Mouse (Mus musculus) bone marrow, adult 2 months (tissue): ENCODE measurements around the gene Btg1. TPM values are rescaled to one million over a fixed set of nuclear protein-coding genes. Genes with fewer than 3 reads are reported as not detected.

Source experiments
- H3K27ac ChIP-seq: fragments of 200-500 bp; 2 replicates; pipeline ENCODE4 v1.5.1; 2012; ENCODE audit warnings: low read depth, mild to moderate bottlenecking, control low read depth, inconsistent platforms, low read length; ENCODE audit not compliant: control insufficient read depth, poor library complexity, insufficient read depth
- H3K4me1 ChIP-seq: fragments of 200-500 bp; 2 replicates; pipeline ENCODE4 v1.6.1; 2011; ENCODE audit warnings: low read length; ENCODE audit not compliant: control insufficient read depth, insufficient read depth
- H3K4me3 ChIP-seq: fragments of 200-500 bp; replicated peaks from 2 replicates; pipeline ENCODE3; 2011; ENCODE audit warnings: mild to moderate bottlenecking, low read depth, low read length, control low read depth; ENCODE audit not compliant: control insufficient read depth
- CTCF ChIP-seq: fragments of 200-500 bp; IDR thresholded peaks from 2 replicates; pipeline ENCODE4 v1.5.1; 2011; ENCODE audit warnings: low read length, control low read depth; ENCODE audit not compliant: control insufficient read depth, insufficient read depth
- POLR2A ChIP-seq: fragments of 200-500 bp; IDR thresholded peaks from 2 replicates; pipeline ENCODE4 v1.6.1; 2011; ENCODE audit warnings: low read depth, mild to moderate bottlenecking, control low read depth, low read length, borderline replicate concordance; ENCODE audit not compliant: control insufficient read depth
- WGBS: fragments of 180-500 bp; shearing (Covaris S2); methylation state at CpG from one replicate; pipeline ENCODE4 v1.1.7; 2018; 5-methylcytosine and 5-hydroxymethylcytosine counted together
- polyA plus RNA-seq: library from polyadenylated mRNA; stranded (reverse); fragments of >200 nt; gene quantifications from 2 replicates; pipeline ENCODE4 v1.2.4, GENCODE M21; 2011; ENCODE audit warnings: low replicate concordance; ENCODE audit not compliant: missing spikeins, insufficient read depth, insufficient read length

Btg1 gene
- polyA plus RNA-seq, result 26.4 and 43.6 TPM in 2 replicates

GRCm38 (mm10) chr10:96616709-96617116, at the start of gene Btg1:
Btg1 (plus strand) TSS chr10:96617006.
- Histone ChIP-seq H3K27ac (peak within 1 kb of the TSS; percentile 97), H3K4me1 (no peaks in the 10 kb centered on the region; the same call in 1 of the 2 replicates), H3K4me3 (peak within 1 kb of the TSS; percentile 81)
- WGBS, result under 1% methylated on average over 37 of the region's 37 CpGs
- TF ChIP-seq CTCF, result peak; percentile 13; the same call in 1 of the 2 replicates
- TF ChIP-seq POLR2A, result peak; percentile 100

- TF ChIP-seq CTCF (no peak), POLR2A (no peak)
- 73% methylated on average over 8 of the region's 8 CpGs for WGBS
- Histone ChIP-seq H3K27ac (no peak overlapping the region), H3K4me1 (no peaks in the 10 kb centered on the region; the same call in 1 of the 2 replicates), H3K4me3 (no peak overlapping the region)
Measured at GRCm38 (mm10) chr10:96569469-96569868, 47.3 kb upstream of the Btg1 start.

GRCm38 (mm10) chr10:96571176-96571575, 45.6 kb upstream of the Btg1 start:
- WGBS, result 69% methylated on average over 4 of the region's 4 CpGs
- TF ChIP-seq CTCF (no peak), POLR2A (no peak)
- Histone ChIP-seq H3K27ac (no peak overlapping the region), H3K4me3 (no peak overlapping the region), H3K4me1 (no peaks in the 10 kb centered on the region; the same call in 1 of the 2 replicates)

DNA sequence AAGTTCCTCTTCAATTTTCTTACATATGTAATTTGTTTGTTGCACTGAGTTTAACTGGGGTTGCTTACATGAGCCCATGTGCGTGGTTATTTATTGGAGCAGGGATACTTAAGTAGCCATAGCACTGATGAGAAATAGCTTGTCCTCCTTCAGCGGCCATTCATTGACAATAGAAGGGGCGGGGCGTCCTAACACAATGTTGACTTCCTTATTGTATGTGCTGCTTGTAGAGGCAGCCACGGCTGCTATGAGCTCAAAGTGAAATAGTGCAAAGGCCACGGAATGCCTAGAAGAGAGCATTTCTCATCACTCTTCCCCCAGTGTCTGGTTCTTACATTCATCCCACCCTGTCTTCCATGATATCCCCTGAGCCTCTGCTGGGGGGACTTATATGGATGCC, 42.0 kb upstream of the Btg1 start:
- Histone ChIP-seq H3K27ac (no peak overlapping the region), H3K4me3 (no peak overlapping the region), H3K4me1 (no peaks in the 10 kb centered on the region; the same call in 1 of the 2 replicates)
- TF ChIP-seq CTCF (no peak), POLR2A (no peak)
- WGBS, result 67% methylated on average over 6 of the region's 6 CpGs

DNA sequence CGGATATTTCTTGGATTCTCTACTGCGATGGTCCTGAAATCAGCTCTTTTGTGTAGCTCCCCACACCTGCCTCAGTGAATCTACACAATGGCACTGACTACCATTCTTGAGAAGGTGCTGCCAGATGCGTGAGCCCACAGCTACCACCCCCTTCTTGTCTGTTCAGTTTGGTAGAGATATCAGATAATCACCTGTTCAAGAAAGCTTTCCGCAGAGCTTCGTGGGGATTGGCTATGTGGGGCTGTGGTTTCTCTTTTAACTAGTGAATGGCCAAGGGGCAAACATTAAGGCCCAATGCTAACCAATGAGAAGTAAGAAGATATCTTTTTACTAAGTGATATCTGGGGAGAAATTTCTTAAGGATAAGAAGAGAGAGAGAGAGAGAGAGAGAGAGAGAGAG, 41.5 kb upstream of the Btg1 start:
- H3K4me1 ChIP-seq, result no peaks in the 10 kb centered on the region; the same call in 1 of the 2 replicates
- 72% methylated on average over 5 of the region's 5 CpGs for WGBS
- no peak for TF ChIP-seq POLR2A
- H3K27ac ChIP-seq, result no peak overlapping the region
- H3K4me3 ChIP-seq, result no peak overlapping the region

GRCm38 (mm10) chr10:96578924-96579323, 37.9 kb upstream of the Btg1 start:
- Histone ChIP-seq H3K4me1 (no peaks in the 10 kb centered on the region), H3K27ac (no peak overlapping the region), H3K4me3 (no peak overlapping the region)
- 82% methylated on average over 5 of the region's 5 CpGs for WGBS
- TF ChIP-seq POLR2A, result no peak
- no peak for TF ChIP-seq CTCF

- H3K4me3 ChIP-seq, result no peak overlapping the region
- no peaks in the 10 kb centered on the region for H3K4me1 ChIP-seq
- TF ChIP-seq POLR2A (no peak), CTCF (no peak)
- WGBS, result 67% methylated on average over 4 of the region's 4 CpGs
- no peak overlapping the region for H3K27ac ChIP-seq
Measured at GRCm38 (mm10) chr10:96579436-96579835, 37.4 kb upstream of the Btg1 start.

DNA sequence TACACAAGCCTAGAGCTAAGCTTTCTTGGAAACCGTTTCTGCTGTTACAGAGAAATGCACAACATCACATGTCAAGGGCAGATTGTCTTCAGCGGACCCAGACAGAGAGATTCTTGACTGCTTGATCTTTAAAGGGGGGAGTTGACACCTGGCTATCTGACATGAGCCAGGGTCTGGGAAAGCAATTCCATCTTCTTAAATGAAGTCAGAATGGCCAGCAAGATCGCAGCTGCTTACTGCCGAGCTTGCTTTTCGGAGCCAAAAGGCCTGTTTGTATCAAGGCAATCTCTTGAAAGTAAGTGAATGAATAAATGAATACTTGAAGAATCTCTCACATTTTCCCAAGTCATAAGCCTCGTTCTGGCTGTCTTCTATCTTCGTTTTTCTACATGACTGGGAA, 36.6 kb upstream of the Btg1 start:
- H3K4me1 ChIP-seq, result no peaks in the 10 kb centered on the region
- TF ChIP-seq POLR2A (no peak), CTCF (no peak)
- WGBS, result 87% methylated on average over 7 of the region's 7 CpGs

DNA sequence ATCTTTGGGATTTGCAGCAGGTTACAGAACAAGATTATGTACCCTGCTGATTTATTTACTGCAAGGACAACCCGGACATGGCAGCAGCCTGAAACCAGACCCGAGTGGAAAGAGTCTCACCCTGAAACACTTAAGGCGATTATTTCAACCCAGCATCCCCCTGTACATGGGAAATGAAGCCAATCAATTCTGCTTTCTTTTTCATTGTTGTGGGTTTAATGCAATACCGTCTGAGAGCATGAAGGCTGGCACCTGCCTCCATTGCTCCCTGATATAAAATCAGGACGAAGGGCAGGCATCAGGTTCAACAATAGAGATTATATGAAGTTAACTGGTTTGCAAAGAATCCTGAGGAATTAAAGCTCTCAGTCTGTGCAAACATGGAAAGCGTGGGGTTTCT, 35.6 kb upstream of the Btg1 start:
- TF ChIP-seq CTCF, result no peak
- TF ChIP-seq POLR2A, result no peak
- no peak overlapping the region for H3K4me3 ChIP-seq
- no peaks in the 10 kb centered on the region for H3K4me1 ChIP-seq
- H3K27ac ChIP-seq, result no peak overlapping the region
- WGBS, result 76% methylated on average over 6 of the region's 6 CpGs

More for the DNA sequence above, 36.6 kb upstream of the Btg1 start:
- Histone ChIP-seq H3K4me3 (no peak overlapping the region), H3K27ac (no peak overlapping the region)
